Mouse (Mus musculus): ENCODE data around the gene Ube2m. TPM values are rescaled to one million over a fixed set of nuclear protein-coding genes. Genes with fewer than 3 reads are reported as not detected.

Gene Ube2m
- polyA plus RNA-seq, 2 experiments, result 80.7 to 100 TPM

- H3K4me3 ChIP-seq (ENCODE audit: insufficient read depth in 1 of 2, low read depth in 2 of 2, low read length in 2 of 2), result peak within 1 kb of the TSS; percentile 79 to 80
- peaks cover 9% of the 10 kb centered on the region for H3K36me3 ChIP-seq (replicated peaks; ENCODE audit: control insufficient read depth, insufficient read depth, low read depth)
- H3K4me1 ChIP-seq (replicated peaks; ENCODE audit: control insufficient read depth in 2 of 2, insufficient read depth in 2 of 2, low read length in 1 of 2), result peaks cover 7 to 19% of the 10 kb centered on the region in 2 experiments
- ATAC-seq (ENCODE audit: insufficient read depth) (peak; percentile 86), DNase-seq (ENCODE audit: low read depth in 3 of 3, low spot score in 3 of 3) (no peak)
- H3K9me3 ChIP-seq (ENCODE audit: control insufficient read depth, low read length), result no peaks in the 10 kb centered on the region
- peak within 1 kb of the TSS; percentile 85 for H3K27ac ChIP-seq
- no peaks in the 10 kb centered on the region for H3K27me3 ChIP-seq (ENCODE audit: control insufficient read depth, insufficient read depth, low read length)
- WGBS (ENCODE audit: insufficient replicate concordance), result 17% methylated on average over 26 of the region's 26 CpGs
- H3K4me2 ChIP-seq (ENCODE audit: low read depth), result peak within 1 kb of the TSS; percentile 72
- peak within 1 kb of the TSS; percentile 87 for H3K9ac ChIP-seq (replicated peaks)
- no peak for TF ChIP-seq EP300 (IDR thresholded peaks at IDR 0.05; ENCODE audit: low read depth)
- TF ChIP-seq CTCF (IDR thresholded peaks at IDR 0.05; ENCODE audit: low read depth), result no peak
Measured at GRCm38 (mm10) chr7:13010005-13010908, 27.8 kb downstream of the Ube2m start, which contains the start of gene Zbtb45. Zbtb45 (minus strand) TSS chr7:13010034.

- TF ChIP-seq EP300 (IDR thresholded peaks at IDR 0.05; ENCODE audit: low read depth) (no peak), CTCF (IDR thresholded peaks at IDR 0.05; ENCODE audit: low read depth) (peak; percentile 96)
- ATAC-seq (ENCODE audit: insufficient read depth) (peak; percentile 88), DNase-seq (ENCODE audit: low read depth in 3 of 3, low spot score in 3 of 3) (peak; percentile 87 to 88 (median 88))
- Histone ChIP-seq H3K27ac (peak overlapping the region; percentile 85), H3K4me1 (replicated peaks; ENCODE audit: control insufficient read depth in 2 of 2, insufficient read depth in 2 of 2, low read length in 1 of 2) (peaks cover 6 to 17% of the 10 kb centered on the region in 2 experiments), H3K27me3 (ENCODE audit: control insufficient read depth, insufficient read depth, low read length) (no peaks in the 10 kb centered on the region), H3K9ac (replicated peaks) (peak overlapping the region; percentile 87), H3K4me3 (ENCODE audit: insufficient read depth in 1 of 2, low read depth in 2 of 2, low read length in 2 of 2) (peak overlapping the region; percentile 79 to 80), H3K36me3 (replicated peaks; ENCODE audit: control insufficient read depth, insufficient read depth, low read depth) (peaks cover 12% of the 10 kb centered on the region), H3K4me2 (ENCODE audit: low read depth) (peak overlapping the region; percentile 72), H3K9me3 (ENCODE audit: control insufficient read depth, low read length) (no peaks in the 10 kb centered on the region)
- under 1% methylated on average over 42 of the region's 42 CpGs for WGBS (ENCODE audit: insufficient replicate concordance)
Measured at GRCm38 (mm10) chr7:13009143-13010004, 28.7 kb downstream of the Ube2m start.

GRCm38 (mm10) chr7:13007341-13008092, 30.6 kb downstream of the Ube2m start:
- Histone ChIP-seq H3K36me3 (replicated peaks; ENCODE audit: control insufficient read depth, insufficient read depth, low read depth) (peaks cover 12% of the 10 kb centered on the region), H3K9ac (replicated peaks) (no peak overlapping the region), H3K4me2 (ENCODE audit: low read depth) (no peak overlapping the region), H3K27ac (no peak overlapping the region), H3K4me1 (replicated peaks; ENCODE audit: control insufficient read depth in 2 of 2, insufficient read depth in 2 of 2, low read length in 1 of 2) (peaks cover 0 to 9% of the 10 kb centered on the region in 2 experiments; a peak in 3 of 4 replicates), H3K9me3 (ENCODE audit: control insufficient read depth, low read length) (no peaks in the 10 kb centered on the region), H3K27me3 (ENCODE audit: control insufficient read depth, insufficient read depth, low read length) (no peaks in the 10 kb centered on the region), H3K4me3 (ENCODE audit: insufficient read depth in 1 of 2, low read depth in 2 of 2, low read length in 2 of 2) (no peak overlapping the region)
- no peak for DNase-seq (ENCODE audit: low read depth in 3 of 3, low spot score in 3 of 3)
- 85% methylated on average over 57 of the region's 57 CpGs for WGBS (ENCODE audit: insufficient replicate concordance)
- ATAC-seq (ENCODE audit: insufficient read depth), result no peak
- TF ChIP-seq CTCF (IDR thresholded peaks at IDR 0.05; ENCODE audit: low read depth) (no peak), EP300 (IDR thresholded peaks at IDR 0.05; ENCODE audit: low read depth) (no peak)

- peaks cover 12% of the 10 kb centered on the region for H3K36me3 ChIP-seq (replicated peaks; ENCODE audit: control insufficient read depth, insufficient read depth, low read depth)
- ATAC-seq (ENCODE audit: insufficient read depth) (no peak), DNase-seq (ENCODE audit: low read depth in 3 of 3, low spot score in 3 of 3) (no peak)
- no peak overlapping the region for H3K27ac ChIP-seq
- H3K4me3 ChIP-seq (ENCODE audit: insufficient read depth in 1 of 2, low read depth in 2 of 2, low read length in 2 of 2), result no peak overlapping the region
- 87% methylated on average over 10 of the region's 10 CpGs for WGBS (ENCODE audit: insufficient replicate concordance)
- peaks cover 0 to 9% of the 10 kb centered on the region in 2 experiments; a peak in 3 of 4 replicates for H3K4me1 ChIP-seq (replicated peaks; ENCODE audit: control insufficient read depth in 2 of 2, insufficient read depth in 2 of 2, low read length in 1 of 2)
- H3K4me2 ChIP-seq (ENCODE audit: low read depth), result no peak overlapping the region
- H3K9ac ChIP-seq (replicated peaks), result no peak overlapping the region
- TF ChIP-seq EP300 (IDR thresholded peaks at IDR 0.05; ENCODE audit: low read depth) (no peak), CTCF (IDR thresholded peaks at IDR 0.05; ENCODE audit: low read depth) (no peak)
- H3K27me3 ChIP-seq (ENCODE audit: control insufficient read depth, insufficient read depth, low read length), result no peaks in the 10 kb centered on the region
- no peaks in the 10 kb centered on the region for H3K9me3 ChIP-seq (ENCODE audit: control insufficient read depth, low read length)
Measured at GRCm38 (mm10) chr7:13006531-13006930, 31.5 kb downstream of the Ube2m start.
